Mouse (Mus musculus) bone marrow macrophage, adult 2 months (primary cell): ENCODE data around the gene Fbln2.

Experiments used
- CTCF ChIP-seq: IDR thresholded peaks from 2 replicates; pipeline ENCODE4 v1.5.1; 2012; ENCODE audit warnings: low read depth, mild to moderate bottlenecking, low read length, moderate library complexity
- POLR2A ChIP-seq: IDR thresholded peaks from 2 replicates; pipeline ENCODE4 v1.6.1; 2012; ENCODE audit warnings: mild to moderate bottlenecking, low read depth, low read length, borderline replicate concordance

DNA sequence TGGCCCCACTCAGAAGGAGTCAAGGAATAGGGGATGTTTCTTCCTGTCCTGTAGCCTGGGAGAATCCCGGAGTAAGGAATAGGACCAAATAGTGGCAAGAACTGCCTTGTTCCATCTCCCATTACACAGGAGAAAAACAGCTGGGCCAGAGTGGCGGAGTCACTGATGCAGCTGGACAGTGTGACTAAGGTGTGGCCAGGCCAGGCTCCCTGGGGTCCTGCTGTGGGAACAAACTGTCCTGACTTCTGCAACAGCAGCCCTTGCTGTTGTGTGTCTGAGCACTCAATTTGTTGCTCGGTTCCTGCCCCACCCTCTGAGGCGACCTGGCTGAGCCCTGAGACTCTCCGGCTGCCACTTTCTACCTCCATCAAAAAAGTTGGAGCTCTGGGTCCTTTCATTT is 26.8 kb upstream of the Fbln2 start:
- TF ChIP-seq POLR2A = no peak
- no peak for TF ChIP-seq CTCF
